Mouse (Mus musculus) c-Kit-negative CD71-positive TER-119-positive erythroid progenitor cells, embryonic 14.5 days (primary cell): ENCODE measurements around the gene Nudt8.

Experiments
- DNase-seq: peaks from one replicate; pipeline ENCODE4 v3.0.0-alpha.2; 2013; ENCODE audit warnings: low read depth, low spot score

Nudt8 gene

GRCm38 (mm10) chr19:3988066-3988465 lies 12.3 kb upstream of the Nudt8 start:
- no peak for DNase-seq

DNA sequence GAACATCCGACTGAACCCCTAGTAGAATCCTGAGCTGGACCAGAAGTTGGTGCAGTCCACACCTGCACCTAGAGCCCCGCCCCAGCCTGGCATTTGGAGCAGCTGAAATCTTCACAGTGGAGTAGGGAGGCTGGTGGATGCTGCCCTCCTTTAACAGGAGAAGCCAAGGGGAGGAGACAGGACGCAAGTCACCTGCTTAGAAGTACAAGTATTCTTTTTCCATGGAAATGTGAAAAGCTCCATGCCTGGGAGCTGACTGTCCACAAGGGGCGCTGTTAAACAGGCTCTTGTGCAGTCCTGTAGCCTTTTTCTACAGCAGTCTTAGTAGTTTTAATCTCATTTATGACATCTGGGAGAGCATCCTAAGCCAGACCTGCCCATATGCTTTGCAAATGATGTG lies 11.6 kb upstream of the Nudt8 start:
- DNase-seq = no peak

- DNase-seq = no peak
Observed at GRCm38 (mm10) chr19:3990804-3991203, 9.6 kb upstream of the Nudt8 start.

DNA sequence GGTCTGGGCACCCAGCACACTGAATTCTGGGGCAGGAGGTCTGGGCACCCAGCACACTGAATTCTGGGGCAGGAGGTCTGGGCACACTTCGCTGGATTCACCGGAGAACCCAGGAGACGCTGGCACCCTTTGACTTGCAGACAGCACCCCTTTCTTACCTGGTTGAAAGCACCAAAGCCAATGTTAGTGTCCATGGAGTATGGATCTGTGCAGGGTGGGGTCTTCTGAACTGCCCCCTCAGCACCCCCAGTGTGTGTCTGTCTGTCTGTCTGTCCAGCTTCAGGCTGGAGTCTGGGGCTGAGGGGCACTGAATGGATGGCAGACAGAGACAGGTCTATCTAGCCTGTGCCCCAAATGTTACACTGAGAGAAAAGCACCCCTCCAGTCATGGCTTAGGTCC lies 8.8 kb upstream of the Nudt8 start:
- DNase-seq = no peak

GRCm38 (mm10) chr19:3991966-3992365 lies 8.4 kb upstream of the Nudt8 start:
- no peak for DNase-seq

GRCm38 (mm10) chr19:3992416-3992815 lies 8.0 kb upstream of the Nudt8 start, which contains the start of gene Tbx10:
TSS of gene Tbx10 (plus strand) at chr19:3992752.
- DNase-seq = no peak

- DNase-seq = no peak
Observed at GRCm38 (mm10) chr19:3994932-3995331, 5.4 kb upstream of the Nudt8 start.

DNA sequence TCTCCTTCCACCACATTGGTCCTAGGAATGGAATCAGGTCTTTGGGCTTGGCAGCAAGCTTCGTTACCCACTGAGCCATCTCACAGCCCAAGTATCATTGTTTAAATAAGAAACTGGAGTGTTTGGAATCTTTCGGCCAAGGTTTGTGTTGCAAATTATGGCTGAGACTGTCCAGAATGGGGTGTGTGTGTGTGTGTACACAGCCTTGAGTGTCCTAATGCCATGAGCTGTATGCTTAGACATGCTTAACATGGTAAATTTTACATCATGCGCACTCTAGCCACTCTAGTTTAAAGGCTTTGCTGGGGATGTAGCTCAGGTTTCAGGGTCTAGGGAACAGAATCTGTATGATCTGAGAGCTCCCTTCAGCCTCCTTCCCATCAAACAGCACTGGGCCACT lies 4.9 kb upstream of the Nudt8 start:
- DNase-seq = no peak

GRCm38 (mm10) chr19:3996106-3996505 lies 4.3 kb upstream of the Nudt8 start:
- DNase-seq = no peak

DNA sequence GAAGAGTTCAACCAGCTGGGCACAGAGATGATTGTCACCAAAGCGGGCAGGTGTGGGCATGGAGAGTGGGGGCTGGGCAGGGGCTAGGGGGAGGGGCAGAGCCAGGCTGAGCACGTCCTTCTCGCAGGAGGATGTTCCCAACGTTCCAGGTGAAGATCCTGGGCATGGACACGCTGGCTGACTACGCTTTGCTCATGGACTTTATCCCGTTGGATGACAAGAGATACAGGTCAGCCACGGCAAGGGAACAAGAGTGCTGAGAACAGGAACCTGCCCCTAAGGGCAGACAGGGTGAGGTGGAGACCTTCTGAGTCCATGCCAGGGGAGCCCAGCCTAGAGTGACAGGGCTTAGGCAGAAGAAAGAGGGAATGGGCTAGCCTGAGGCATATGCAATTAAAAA lies 3.6 kb upstream of the Nudt8 start:
- DNase-seq = no peak

- no peak for DNase-seq
Observed at GRCm38 (mm10) chr19:3997231-3997630, 3.1 kb upstream of the Nudt8 start.

DNA sequence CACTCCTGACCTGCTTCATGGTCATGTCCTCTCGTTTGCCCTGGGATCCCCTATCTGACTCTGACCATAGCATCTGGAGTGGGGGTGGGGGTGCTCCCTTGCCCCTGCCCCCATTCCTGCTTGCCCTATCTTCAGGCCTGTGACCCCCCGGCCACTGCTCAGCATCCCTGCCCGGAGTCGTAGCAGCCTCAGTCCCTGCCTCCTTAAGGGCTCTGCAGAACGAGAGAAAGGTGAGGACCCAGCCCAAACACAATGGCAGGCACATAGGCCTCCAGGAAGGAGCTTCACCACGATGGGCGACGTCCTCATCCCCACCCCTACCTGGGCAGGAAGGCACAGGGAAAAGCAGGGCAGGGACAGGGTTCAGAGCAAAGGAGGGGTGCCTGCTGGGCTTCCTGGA lies 2.0 kb upstream of the Nudt8 start:
- DNase-seq = no peak

- no peak for DNase-seq
Observed at GRCm38 (mm10) chr19:3999121-3999730, 1.2 kb upstream of the Nudt8 start.

DNA sequence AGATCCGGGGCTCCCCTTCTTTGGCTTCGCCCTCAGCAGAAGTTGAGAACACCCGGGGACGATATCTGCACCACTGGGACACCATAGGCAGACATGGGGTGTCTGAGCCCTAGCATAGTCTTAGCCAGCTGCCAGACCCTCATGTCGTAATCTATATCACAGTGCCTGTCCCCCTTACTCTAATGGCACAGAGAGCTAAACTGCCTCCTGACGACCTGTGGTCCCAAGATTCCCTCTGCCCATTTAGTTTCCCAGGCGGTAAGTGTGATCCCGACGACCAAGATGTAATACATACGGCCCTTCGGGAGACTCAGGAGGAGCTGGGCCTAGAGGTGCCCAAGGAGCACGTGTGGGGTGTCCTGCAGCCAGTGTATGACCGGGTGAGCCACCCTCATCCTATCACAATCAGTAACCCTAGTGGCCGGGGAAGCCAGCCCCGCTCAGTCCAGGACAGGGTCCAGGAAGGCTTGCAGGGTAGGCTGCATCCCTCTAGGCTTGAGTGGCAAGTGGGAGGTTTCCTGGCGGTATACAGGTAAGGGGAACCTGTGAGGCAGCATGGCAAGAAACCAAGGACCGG lies 657 bp downstream of the Nudt8 start:
- no peak for DNase-seq

- no peak for DNase-seq
Observed at GRCm38 (mm10) chr19:4001752-4002151, 1.4 kb downstream of the Nudt8 start.

- DNase-seq = no peak
Observed at GRCm38 (mm10) chr19:4003112-4003511, 2.7 kb downstream of the Nudt8 start, which contains the start of gene Doc2g. TSS of gene Doc2g (plus strand) at chr19:4003313.

- no peak for DNase-seq
Observed at GRCm38 (mm10) chr19:4003641-4004040, 3.3 kb downstream of the Nudt8 start.

DNA sequence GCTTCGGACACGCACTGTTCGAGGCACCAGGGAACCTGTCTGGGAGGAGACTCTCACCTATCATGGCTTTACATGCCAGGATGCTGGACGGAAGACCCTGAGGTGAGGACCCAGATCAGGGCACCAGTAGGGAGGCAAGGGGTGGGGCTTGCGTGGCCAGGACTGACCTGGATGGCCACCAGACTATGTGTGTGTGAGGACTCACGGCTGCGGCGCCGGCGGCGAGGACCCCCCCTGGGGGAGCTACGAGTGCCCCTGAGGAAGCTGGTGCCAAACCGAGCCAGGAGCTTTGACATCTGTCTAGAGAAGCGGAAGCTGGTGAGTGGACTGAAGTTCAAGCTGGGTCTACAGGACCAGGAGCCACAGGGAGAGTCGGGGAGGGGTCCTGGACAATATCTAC lies 4.0 kb downstream of the Nudt8 start:
- no peak for DNase-seq

DNA sequence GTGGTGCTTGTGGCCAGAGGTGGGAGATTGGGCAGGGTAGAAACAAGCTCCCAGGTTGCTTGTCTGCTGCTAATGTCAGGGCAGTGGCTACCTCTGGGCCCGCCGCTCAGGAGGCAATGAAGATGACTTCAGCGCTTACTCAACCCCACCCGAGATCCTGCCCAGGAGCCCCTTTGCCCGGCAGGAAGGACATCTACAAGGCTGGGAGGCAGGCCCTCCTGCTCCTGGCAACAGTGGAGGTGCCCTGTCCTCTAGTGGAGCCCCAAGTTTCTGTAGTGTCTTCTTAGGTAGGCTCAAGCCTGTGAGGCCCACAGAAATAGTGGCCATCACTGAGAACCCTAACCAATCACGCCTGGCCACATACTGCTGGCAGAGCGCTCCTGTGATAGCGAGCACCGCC lies 4.7 kb downstream of the Nudt8 start:
- no peak for DNase-seq

- DNase-seq = no peak
Observed at GRCm38 (mm10) chr19:4005971-4006370, 5.6 kb downstream of the Nudt8 start.

GRCm38 (mm10) chr19:4011086-4011485 lies 10.7 kb downstream of the Nudt8 start:
- no peak for DNase-seq

- peak; percentile 96 for DNase-seq
Observed at GRCm38 (mm10) chr19:4012432-4013022, 12.1 kb downstream of the Nudt8 start, which contains the start of gene Ndufv1. TSS of gene Ndufv1 (minus strand) at chr19:4012806.

DNA sequence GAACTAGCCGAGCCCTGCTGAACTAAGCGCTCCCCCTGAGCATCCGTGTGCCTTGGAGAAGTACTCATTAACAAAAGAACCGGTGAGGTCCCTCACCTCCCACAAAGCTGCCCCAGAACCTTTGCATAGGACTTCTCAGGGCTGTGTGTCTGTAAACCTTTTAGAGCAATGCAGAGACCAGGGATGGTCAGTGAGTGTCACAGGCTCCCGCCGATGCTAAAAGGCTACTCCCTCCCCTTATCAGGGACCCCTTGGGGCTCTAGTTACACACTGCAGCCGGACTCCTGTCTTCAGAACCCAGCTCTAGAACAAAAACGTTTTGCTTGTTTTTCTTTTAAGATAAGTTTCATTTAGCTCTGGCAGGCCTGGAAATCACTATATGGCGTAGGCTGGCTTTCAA lies 12.7 kb downstream of the Nudt8 start:
- no peak for DNase-seq
